Mouse (Mus musculus): ENCODE data around the gene Ripply1. TPM values are rescaled to one million over a fixed set of nuclear protein-coding genes. Genes with fewer than 3 reads are reported as not detected.

Ripply1 gene
- polyA plus RNA-seq (2015; fragmentation: Nextera tagmentation; extraction: Ambion mirVana): not detected in 2 replicates

DNA sequence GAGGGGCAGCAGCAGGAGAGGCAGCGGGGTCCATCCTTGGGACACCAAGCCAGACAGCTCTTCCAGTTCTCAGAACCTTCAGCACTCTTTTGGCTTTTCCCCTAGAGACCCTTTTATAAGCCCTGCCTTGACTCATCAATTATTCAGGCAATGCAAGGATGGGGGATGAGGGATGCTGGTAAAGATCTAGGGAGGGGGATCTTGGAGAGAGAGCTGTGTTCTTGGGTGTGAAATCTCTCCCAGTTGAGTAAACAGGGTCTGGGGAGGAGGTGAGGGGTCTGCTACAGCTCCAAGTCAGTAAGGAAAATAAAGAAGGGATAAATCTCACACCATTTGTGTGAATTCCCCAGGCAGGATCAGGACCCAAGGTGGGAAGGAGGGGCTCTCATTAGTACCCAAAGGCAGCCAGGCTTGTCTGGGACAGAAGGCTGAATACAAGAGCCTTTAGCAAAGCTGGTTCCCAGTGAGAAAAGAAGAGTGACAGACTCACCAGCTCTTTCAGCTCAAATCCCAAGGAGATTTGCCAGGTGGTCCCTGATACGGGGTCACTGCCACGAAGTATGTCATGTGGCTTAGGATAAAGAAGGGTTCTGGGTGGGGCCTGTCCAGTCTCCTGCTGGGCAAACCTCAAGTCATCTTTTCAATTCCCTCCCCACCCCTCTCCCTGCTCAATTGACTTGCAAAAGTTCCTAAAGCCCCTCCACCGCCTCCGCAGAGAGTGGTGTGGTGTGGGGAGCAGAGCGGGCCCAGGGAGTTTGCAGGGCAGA lies at the start of gene Ripply1:
Gene Ripply1 (minus strand): TSS at position 76 of the 767 bp plus-strand sequence.
- peaks cover 9% of the 10 kb centered on the region; the same call in 1 of the 2 replicates for H3K4me1 ChIP-seq
- no peak within 1 kb of the TSS for H3K27ac ChIP-seq (replicated peaks)
- H3K9me3 ChIP-seq: no peaks in the 10 kb centered on the region
- H3K27me3 ChIP-seq (replicated peaks): no peaks in the 10 kb centered on the region; the same call in 1 of the 2 replicates
- H3K9ac ChIP-seq: no peak within 1 kb of the TSS
- ATAC-seq (ENCODE audit: extremely low read depth, insufficient number of reproducible peaks, low FRiP score, low TSS enrichment): no peak
- 58% methylated on average over 6 of the region's 6 CpGs for WGBS
- no peak within 1 kb of the TSS for H3K4me2 ChIP-seq
- H3K4me3 ChIP-seq: no peak within 1 kb of the TSS
- no peaks in the 10 kb centered on the region for H3K36me3 ChIP-seq

- Histone ChIP-seq H3K9ac (no peak overlapping the region), H3K9me3 (0 out of 2 replicates have a peak, but pooled peaks cover 3% of the 10 kb centered on the region), H3K36me3 (peaks cover 15% of the 10 kb centered on the region), H3K27ac (replicated peaks) (no peak overlapping the region), H3K4me3 (no peak overlapping the region), H3K27me3 (replicated peaks) (no peaks in the 10 kb centered on the region), H3K4me2 (no peak overlapping the region), H3K4me1 (no peaks in the 10 kb centered on the region)
- ATAC-seq (ENCODE audit: extremely low read depth, insufficient number of reproducible peaks, low FRiP score, low TSS enrichment): no peak
- 79% methylated on average over 6 of the region's 6 CpGs for WGBS
These were observed 46.4 kb upstream of the Ripply1 start for GRCm38 (mm10) chrX:139828363-139829092.

- WGBS: 71% methylated on average over 4 of the region's 4 CpGs
- Histone ChIP-seq H3K27ac (replicated peaks) (no peak overlapping the region), H3K9ac (no peak overlapping the region), H3K9me3 (no peaks in the 10 kb centered on the region), H3K27me3 (replicated peaks) (no peaks in the 10 kb centered on the region), H3K4me3 (no peak overlapping the region), H3K4me1 (no peaks in the 10 kb centered on the region), H3K36me3 (peaks cover 28% of the 10 kb centered on the region), H3K4me2 (no peak overlapping the region)
- no peak for ATAC-seq (ENCODE audit: extremely low read depth, insufficient number of reproducible peaks, low FRiP score, low TSS enrichment)
These were observed 44.8 kb upstream of the Ripply1 start for GRCm38 (mm10) chrX:139826926-139827325.

DNA sequence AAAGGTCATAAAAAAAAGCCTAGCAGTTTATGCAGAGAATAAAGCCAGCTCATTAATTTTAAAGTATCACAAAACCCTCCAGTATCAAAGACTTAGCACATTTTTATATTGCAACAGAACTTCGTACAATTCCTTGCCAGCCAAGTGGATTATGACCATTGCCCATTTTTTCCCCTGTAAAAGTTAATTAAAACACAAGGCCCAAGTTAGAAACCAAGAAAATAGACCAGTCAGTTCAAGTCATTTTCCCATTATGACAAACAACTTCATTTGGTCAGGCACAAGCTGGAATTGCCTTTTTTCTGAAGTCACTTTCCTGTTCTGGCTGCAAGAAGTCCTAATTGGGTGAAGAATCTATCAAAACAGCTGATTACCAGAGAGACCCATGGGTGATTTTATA lies 43.2 kb upstream of the Ripply1 start:
- Histone ChIP-seq H3K27ac (replicated peaks) (no peak overlapping the region), H3K9ac (no peak overlapping the region), H3K4me1 (no peaks in the 10 kb centered on the region), H3K36me3 (peaks cover 27% of the 10 kb centered on the region), H3K27me3 (replicated peaks) (no peaks in the 10 kb centered on the region), H3K4me3 (no peak overlapping the region), H3K9me3 (no peaks in the 10 kb centered on the region), H3K4me2 (no peak overlapping the region)
- no peak for ATAC-seq (ENCODE audit: extremely low read depth, insufficient number of reproducible peaks, low FRiP score, low TSS enrichment)
- WGBS: 80% methylated on average over 1 of the region's 1 CpGs

- Histone ChIP-seq H3K9me3 (no peaks in the 10 kb centered on the region), H3K4me3 (no peak overlapping the region), H3K4me2 (no peak overlapping the region), H3K4me1 (no peaks in the 10 kb centered on the region; the same call in 1 of the 2 replicates), H3K36me3 (no peaks in the 10 kb centered on the region), H3K9ac (no peak overlapping the region), H3K27me3 (replicated peaks) (0 out of 2 replicates have a peak, but pooled peaks cover 6% of the 10 kb centered on the region), H3K27ac (replicated peaks) (no peak overlapping the region)
- WGBS: 68% methylated on average over 5 of the region's 5 CpGs
- ATAC-seq (ENCODE audit: extremely low read depth, insufficient number of reproducible peaks, low FRiP score, low TSS enrichment): no peak
These were observed 33.0 kb upstream of the Ripply1 start for GRCm38 (mm10) chrX:139815201-139815600.

DNA sequence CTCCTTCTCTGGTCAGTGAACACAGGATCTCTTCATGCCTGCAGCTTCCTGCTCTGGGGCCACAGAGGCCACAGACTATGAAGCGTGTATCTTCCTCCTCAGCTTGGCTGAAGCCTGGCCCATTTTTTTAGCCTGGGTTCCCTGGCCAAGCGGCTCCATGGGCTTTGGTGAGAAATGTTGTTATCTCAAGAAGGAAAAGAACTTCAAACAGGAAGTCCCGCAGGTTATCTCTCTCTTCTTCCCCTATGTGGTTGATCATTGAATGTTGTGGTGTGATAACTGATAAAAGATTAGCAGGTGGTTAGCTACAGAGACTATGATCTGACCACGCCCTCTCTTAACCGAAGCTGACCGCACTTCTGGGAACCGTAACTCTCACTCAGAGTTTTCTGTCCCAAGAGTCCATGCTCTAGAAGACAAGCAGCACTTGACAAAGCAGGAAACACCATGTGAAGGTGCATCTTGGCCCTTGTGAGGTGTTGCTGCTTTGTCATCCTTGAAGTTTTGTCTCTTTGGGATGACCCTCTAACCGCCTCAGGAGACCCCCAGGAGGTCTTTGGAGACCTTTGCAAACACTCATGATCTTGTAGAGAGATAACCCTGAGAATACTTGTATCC lies 32.0 kb upstream of the Ripply1 start:
- no peaks in the 10 kb centered on the region for H3K9me3 ChIP-seq
- no peak for ATAC-seq (ENCODE audit: extremely low read depth, insufficient number of reproducible peaks, low FRiP score, low TSS enrichment)
- H3K9ac ChIP-seq: no peak overlapping the region
- H3K36me3 ChIP-seq: no peaks in the 10 kb centered on the region
- H3K27ac ChIP-seq (replicated peaks): no peak overlapping the region
- WGBS: 59% methylated on average over 8 of the region's 8 CpGs
- 0 out of 2 replicates have a peak, but pooled peaks cover 6% of the 10 kb centered on the region for H3K27me3 ChIP-seq (replicated peaks)
- H3K4me2 ChIP-seq: no peak overlapping the region
- no peaks in the 10 kb centered on the region; the same call in 1 of the 2 replicates for H3K4me1 ChIP-seq
- no peak overlapping the region for H3K4me3 ChIP-seq

DNA sequence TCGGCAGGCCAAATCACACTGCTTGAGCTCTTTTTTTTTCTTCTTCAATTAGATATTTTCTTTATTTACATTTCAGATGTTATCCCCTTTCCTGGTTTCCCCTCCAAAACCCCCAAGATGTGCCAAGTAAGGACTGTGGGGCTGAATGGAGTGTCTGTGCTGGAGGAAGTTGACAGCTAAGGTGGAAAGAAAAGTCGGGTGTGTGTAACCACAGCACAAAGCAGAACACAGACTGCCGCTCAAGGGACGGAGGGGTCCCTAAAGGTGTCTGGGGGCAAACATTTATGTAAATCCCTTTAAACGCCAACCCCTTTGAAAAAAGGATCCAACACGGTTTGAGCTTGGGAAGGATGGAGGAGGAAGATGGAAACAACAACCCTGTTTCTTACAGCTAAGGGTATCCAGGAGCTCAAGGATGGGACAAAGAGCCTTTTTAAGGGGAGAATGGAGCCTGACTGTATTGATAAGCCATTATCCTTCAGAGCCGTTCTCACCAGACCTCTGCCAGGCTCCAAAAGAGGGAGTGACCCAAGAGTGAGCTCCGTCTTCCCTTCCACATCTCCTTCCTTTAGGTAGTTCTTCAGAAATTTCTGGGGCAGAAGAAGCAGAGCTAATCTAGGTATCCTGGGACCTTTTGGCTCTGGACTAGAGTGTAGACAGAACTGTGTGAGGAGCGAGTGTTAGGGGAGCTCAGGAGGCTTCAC lies 31.3 kb upstream of the Ripply1 start:
- H3K4me1 ChIP-seq: no peaks in the 10 kb centered on the region; the same call in 1 of the 2 replicates
- H3K9ac ChIP-seq: no peak overlapping the region
- no peak overlapping the region for H3K4me3 ChIP-seq
- ATAC-seq (ENCODE audit: extremely low read depth, insufficient number of reproducible peaks, low FRiP score, low TSS enrichment): no peak
- H3K27me3 ChIP-seq (replicated peaks): 0 out of 2 replicates have a peak, but pooled peaks cover 6% of the 10 kb centered on the region
- no peak overlapping the region for H3K4me2 ChIP-seq
- no peaks in the 10 kb centered on the region for H3K36me3 ChIP-seq
- WGBS: 72% methylated on average over 9 of the region's 9 CpGs
- no peak overlapping the region for H3K27ac ChIP-seq (replicated peaks)
- H3K9me3 ChIP-seq: no peaks in the 10 kb centered on the region

GRCm38 (mm10) chrX:139812636-139813298 lies 30.6 kb upstream of the Ripply1 start:
- Histone ChIP-seq H3K4me3 (no peak overlapping the region), H3K27ac (replicated peaks) (no peak overlapping the region), H3K4me1 (no peaks in the 10 kb centered on the region; the same call in 1 of the 2 replicates), H3K4me2 (no peak overlapping the region), H3K27me3 (replicated peaks) (0 out of 2 replicates have a peak, but pooled peaks cover 6% of the 10 kb centered on the region), H3K9me3 (no peaks in the 10 kb centered on the region), H3K9ac (no peak overlapping the region), H3K36me3 (no peaks in the 10 kb centered on the region)
- no peak for ATAC-seq (ENCODE audit: extremely low read depth, insufficient number of reproducible peaks, low FRiP score, low TSS enrichment)
- 72% methylated on average over 3 of the region's 3 CpGs for WGBS

GRCm38 (mm10) chrX:139808501-139808900 lies 26.3 kb upstream of the Ripply1 start:
- H3K9ac ChIP-seq: no peak overlapping the region
- H3K4me1 ChIP-seq: no peaks in the 10 kb centered on the region
- no peak overlapping the region for H3K4me2 ChIP-seq
- H3K4me3 ChIP-seq: no peak overlapping the region
- 0 out of 2 replicates have a peak, but pooled peaks cover 6% of the 10 kb centered on the region for H3K27me3 ChIP-seq (replicated peaks)
- no peak overlapping the region for H3K27ac ChIP-seq (replicated peaks)
- ATAC-seq (ENCODE audit: extremely low read depth, insufficient number of reproducible peaks, low FRiP score, low TSS enrichment): no peak
- H3K36me3 ChIP-seq: no peaks in the 10 kb centered on the region
- no peaks in the 10 kb centered on the region for H3K9me3 ChIP-seq
- WGBS: 83% methylated on average over 10 of the region's 10 CpGs

GRCm38 (mm10) chrX:139808085-139808484 lies 25.9 kb upstream of the Ripply1 start:
- H3K4me3 ChIP-seq: no peak overlapping the region
- ATAC-seq (ENCODE audit: extremely low read depth, insufficient number of reproducible peaks, low FRiP score, low TSS enrichment): no peak

More at GRCm38 (mm10) chrX:139808085-139808484, 25.9 kb upstream of the Ripply1 start:
- no peaks in the 10 kb centered on the region for H3K4me1 ChIP-seq
- no peak overlapping the region for H3K4me2 ChIP-seq
- no peaks in the 10 kb centered on the region for H3K36me3 ChIP-seq
- no peaks in the 10 kb centered on the region for H3K9me3 ChIP-seq
- H3K27ac ChIP-seq (replicated peaks): no peak overlapping the region
- no peak overlapping the region for H3K9ac ChIP-seq
- H3K27me3 ChIP-seq (replicated peaks): 0 out of 2 replicates have a peak, but pooled peaks cover 6% of the 10 kb centered on the region
- 48% methylated on average over 4 of the region's 4 CpGs for WGBS
